Mouse (Mus musculus) CH12.LX (cell line): Measurements from ENCODE around the gene Trmt10c. TPM values are rescaled to one million over a fixed set of nuclear protein-coding genes. Genes with fewer than 3 reads are reported as not detected.

ENCODE experiments used
- DNase-seq: peaks from one replicate; pipeline ENCODE4 v3.0.0-alpha.2; 2013; ENCODE audit errors: extremely low read depth
- H3K27ac ChIP-seq: 2 replicates; pipeline ENCODE4 v1.5.1; 2012; ENCODE audit warnings: low read depth, mild to moderate bottlenecking, control low read depth, moderate library complexity; ENCODE audit not compliant: insufficient read depth
- H3K27me3 ChIP-seq: replicated peaks from 2 replicates; pipeline ENCODE3; 2012; ENCODE audit warnings: inconsistent platforms
- H3K36me3 ChIP-seq, 2 experiments: replicated peaks in 1 of 2; 2 replicates each; pipeline versions ENCODE3 to v1.6.1; 2012; ENCODE audit warnings: inconsistent platforms in 1 of 2, low read length in 1 of 2, mild to moderate bottlenecking in 1 of 2, mixed read lengths in 1 of 2, moderate library complexity in 1 of 2; ENCODE audit not compliant: control insufficient read depth in 1 of 2, insufficient read depth in 1 of 2
- H3K4me1 ChIP-seq, 2 experiments: 2 replicates each; pipeline ENCODE4 v1.6.1; 2012; ENCODE audit warnings: inconsistent platforms in 1 of 2, moderate library complexity in 1 of 2; ENCODE audit not compliant: insufficient read depth in 2 of 2, control insufficient read depth in 1 of 2
- H3K4me2 ChIP-seq: 2 replicates; pipeline ENCODE4 v1.6.1; 2012; ENCODE audit warnings: low read depth, mild to moderate bottlenecking, control low read depth; ENCODE audit not compliant: poor library complexity, insufficient read depth, severe bottlenecking
- H3K4me3 ChIP-seq, 3 experiments: fragments of 150-350 bp in 1 of 3; sonication (generic) in 1 of 3; replicated peaks in 1 of 3; 2 replicates each; pipeline versions ENCODE3 to v1.5.1; 2011 to 2012; ENCODE audit warnings: low read depth in 2 of 3, low read length in 2 of 3, mild to moderate bottlenecking in 2 of 3, moderate library complexity in 2 of 3, control low read depth in 1 of 3, improper control_type of control experiment in 1 of 3, inconsistent platforms in 1 of 3, mixed read lengths in 1 of 3; ENCODE audit not compliant: poor library complexity in 1 of 3
- H3K79me2 ChIP-seq: replicated peaks from 2 replicates; pipeline ENCODE4 v1.6.1; 2012; ENCODE audit warnings: mild to moderate bottlenecking, moderate library complexity; ENCODE audit not compliant: control insufficient read depth, poor library complexity, insufficient read depth, severe bottlenecking; ENCODE audit errors: extremely low read depth
- H3K9ac ChIP-seq: 2 replicates; pipeline ENCODE4 v1.6.1; 2012; ENCODE audit warnings: low read depth, mild to moderate bottlenecking, control low read depth, moderate library complexity; ENCODE audit not compliant: insufficient read depth
- H3K9me3 ChIP-seq: replicated peaks from 2 replicates; pipeline ENCODE3; 2012; ENCODE audit warnings: low read length, inconsistent platforms, mixed read lengths
- CTCF ChIP-seq, 2 experiments: IDR thresholded peaks in 1 of 2; conservative IDR thresholded peaks in 1 of 2; 2 replicates each; pipeline ENCODE4 v1.5.1; 2011 to 2012; ENCODE audit warnings: low read depth in 2 of 2, low read length in 2 of 2, improper control_type of control experiment in 1 of 2, inconsistent platforms in 1 of 2, mild to moderate bottlenecking in 1 of 2, moderate library complexity in 1 of 2
- ELF1 ChIP-seq: IDR thresholded peaks from 2 replicates; pipeline ENCODE4 v1.6.1; 2014; ENCODE audit warnings: low read depth, mild to moderate bottlenecking, inconsistent platforms, low read length, improper control_type of control experiment
- HCFC1 ChIP-seq: IDR thresholded peaks from 2 replicates; pipeline ENCODE4 v1.6.1; 2012; ENCODE audit warnings: low read depth, mild to moderate bottlenecking, inconsistent platforms, low read length, improper control_type of control experiment
- IRF4 ChIP-seq: IDR thresholded peaks from 2 replicates; pipeline ENCODE4 v1.6.1; 2014; ENCODE audit warnings: low read depth, mild to moderate bottlenecking, inconsistent platforms, low read length, improper control_type of control experiment
- JUND ChIP-seq: conservative IDR thresholded peaks from 2 replicates; pipeline ENCODE4 v1.6.1; 2011; ENCODE audit warnings: low read depth, low read length, improper control_type of control experiment
- MAFK ChIP-seq: IDR thresholded peaks from 2 replicates; pipeline ENCODE4 v1.6.1; 2011; ENCODE audit warnings: low read length, improper control_type of control experiment; ENCODE audit not compliant: insufficient replicate concordance
- MXI1 ChIP-seq: IDR thresholded peaks from 2 replicates; pipeline ENCODE4 v1.6.1; 2011; ENCODE audit warnings: mild to moderate bottlenecking, low read depth, low read length, improper control_type of control experiment
- NELFE ChIP-seq: IDR thresholded peaks from 2 replicates; pipeline ENCODE4 v1.6.1; 2011; ENCODE audit warnings: low read depth, low read length, improper control_type of control experiment
- POLR2A ChIP-seq: IDR thresholded peaks from 2 replicates; pipeline ENCODE4 v1.6.1; 2011; ENCODE audit warnings: low read depth, mild to moderate bottlenecking, improper control_type of control experiment, low read length
- RAD21 ChIP-seq: IDR thresholded peaks from 2 replicates; pipeline ENCODE4 v1.6.1; 2011; ENCODE audit warnings: low read depth, mild to moderate bottlenecking, low read length, improper control_type of control experiment, moderate library complexity
- RCOR1 ChIP-seq: conservative IDR thresholded peaks from 2 replicates; pipeline ENCODE4 v1.6.1; 2012; ENCODE audit warnings: low read depth, mild to moderate bottlenecking, inconsistent platforms, low read length, improper control_type of control experiment
- TBP ChIP-seq: conservative IDR thresholded peaks from 2 replicates; pipeline ENCODE4 v1.6.1; 2011; ENCODE audit warnings: low read depth, low read length, improper control_type of control experiment
- UBTF ChIP-seq: IDR thresholded peaks from 2 replicates; pipeline ENCODE4 v1.6.1; 2012; ENCODE audit warnings: low read depth, mild to moderate bottlenecking, inconsistent platforms, low read length, improper control_type of control experiment, moderate library complexity
- ZKSCAN1 ChIP-seq: IDR thresholded peaks from 2 replicates; pipeline ENCODE4 v1.6.1; 2012; ENCODE audit warnings: low read depth, inconsistent platforms, low read length, improper control_type of control experiment, borderline replicate concordance
- dilution Hi-C: fragments of 300-500 bp; cut with MboI; formaldehyde crosslinking; loops from 2 replicates; pipeline ENCODE4 v1.14.3; 2020; ENCODE audit warnings: low sequenced_read_pairs; ENCODE audit not compliant: extremely low pct_unique_long_range_greater_than_20kb, extremely low pct_ligation_motif_present
- in situ Hi-C: fragments of 300-500 bp; cut with MboI; formaldehyde crosslinking; loops from 3 replicates; pipeline ENCODE4 v1.14.3; 2019; ENCODE audit warnings: low sequenced_read_pairs, low pct_ligation_motif_present, low pct_unique_long_range_greater_than_20kb, mixed read lengths
- polyA plus RNA-seq: library from polyadenylated mRNA; unstranded; fragments of >175 nt; gene quantifications from 2 replicates; pipeline ENCODE4 v1.2.1, GENCODE M21; 2012; ENCODE audit warnings: low read depth; ENCODE audit not compliant: insufficient read length
- total RNA-seq, 2 experiments: library from RNA; depleted of rRNA; stranded (reverse); fragments of 300-350 nt in 1 of 2; fragments of >200 nt in 1 of 2; gene quantifications; 2 replicates each; pipeline ENCODE4 v1.2.3; 2012 to 2014

The Trmt10c gene
- total and polyA plus RNA-seq, 3 experiments = 23.4 to 63.5 (median 26.6) TPM

DNA sequence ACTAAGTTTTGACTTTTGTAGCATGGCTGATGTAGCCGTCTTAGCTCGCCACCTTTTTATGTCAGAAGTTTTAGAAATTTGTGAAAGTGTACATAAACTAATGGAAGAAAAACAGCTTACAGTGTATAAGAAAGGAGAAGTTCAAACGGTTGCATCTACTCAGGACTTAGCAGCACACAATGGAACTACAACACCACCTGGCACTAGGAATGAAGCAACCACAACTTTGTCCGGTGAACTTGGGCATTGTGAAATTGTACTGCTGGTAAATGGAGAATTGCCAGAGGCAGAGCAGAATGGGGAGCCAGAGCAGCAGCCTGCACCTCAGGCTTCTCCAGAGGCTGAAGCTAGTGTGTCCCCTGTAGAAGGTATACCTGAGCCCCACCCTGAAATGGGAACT, 47.3 kb downstream of the Trmt10c start:
- Histone ChIP-seq H3K4me1 (no peaks in the 10 kb centered on the region), H3K36me3 (peaks cover 49 to 80% of the 10 kb centered on the region in 2 experiments), H3K27ac (no peak overlapping the region), H3K79me2 (peaks cover 18% of the 10 kb centered on the region), H3K27me3 (no peaks in the 10 kb centered on the region), H3K9me3 (no peaks in the 10 kb centered on the region), H3K4me2 (no peak overlapping the region), H3K4me3 (no peak overlapping the region), H3K9ac (no peak overlapping the region)
- in situ Hi-C loops (loop anchor here (5.0 kb wide), 1 partner anchor 37 kb away; the partner anchor contains the start of gene Pcnp), dilution Hi-C loops (no loop called here)
- no peak for DNase-seq
- TF ChIP-seq MAFK = no peak
- no peak for TF ChIP-seq ZKSCAN1
- TF ChIP-seq IRF4 = no peak
- no peak for TF ChIP-seq MXI1
- no peak for TF ChIP-seq JUND
- no peak for TF ChIP-seq POLR2A
- no peak for TF ChIP-seq TBP
- no peak for TF ChIP-seq RCOR1
- no peak for TF ChIP-seq NELFE

DNA sequence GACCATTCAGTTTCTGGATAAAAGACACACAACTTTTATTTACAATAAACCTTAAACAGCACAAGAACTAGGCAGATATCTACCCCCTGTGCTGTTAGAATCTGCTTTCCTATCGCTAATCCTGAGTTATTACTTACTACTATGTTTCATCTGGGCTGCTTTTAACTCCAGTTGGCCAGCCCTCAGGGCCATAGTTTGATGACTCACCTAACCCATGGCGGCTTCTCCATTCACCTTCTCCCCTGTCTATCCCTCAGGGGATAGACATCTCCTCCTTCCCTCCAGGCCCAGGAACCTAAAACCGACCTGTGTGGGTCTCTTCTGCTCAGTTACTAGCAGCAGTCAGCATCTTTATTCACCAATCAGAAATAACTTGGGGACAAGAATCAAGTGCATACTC, 51.6 kb downstream of the Trmt10c start:
- no peaks in the 10 kb centered on the region; a peak in 1 of 4 replicates for H3K4me1 ChIP-seq
- no peak for DNase-seq
- no peaks in the 10 kb centered on the region for H3K9me3 ChIP-seq
- TF ChIP-seq UBTF (no peak), RAD21 (no peak), ELF1 (no peak), CTCF (conservative IDR thresholded peaks at IDR 0.05 in 1 of 2, IDR thresholded peaks at IDR 0.05 in 1 of 2; ENCODE audit: low read depth in 2 of 2, low read length in 2 of 2) (no peak), HCFC1 (no peak)
- peaks cover 38% of the 10 kb centered on the region for H3K79me2 ChIP-seq
- no peak overlapping the region for H3K9ac ChIP-seq
- peaks cover 42 to 83% of the 10 kb centered on the region in 2 experiments for H3K36me3 ChIP-seq
- no peak overlapping the region for H3K4me2 ChIP-seq
- dilution Hi-C loops (no loop called here), in situ Hi-C loops (no loop called here)
- no peak overlapping the region for H3K4me3 ChIP-seq
- H3K27me3 ChIP-seq = no peaks in the 10 kb centered on the region
- H3K27ac ChIP-seq = no peak overlapping the region

Other genes with a start within 250 kb of the Trmt10c start
- 13.9 and 17.1 TPM in 2 replicates for gene Nfkbiz, start 198.9 kb downstream of the Trmt10c start, total RNA-seq (2012; rRNA removed)
- 19.7 and 23.7 TPM in 2 replicates for gene Nfkbiz, start 198.9 kb downstream of the Trmt10c start, total RNA-seq (2014; rRNA removed)
- gene Nfkbiz, start 198.9 kb downstream of the Trmt10c start, polyA plus RNA-seq = 11.4 and 13.7 TPM in 2 replicates
- 10.2 and 12.3 TPM in 2 replicates for gene Nxpe3, start 142.5 kb downstream of the Trmt10c start, total RNA-seq (2012; rRNA removed)
- gene Nxpe3, start 142.5 kb downstream of the Trmt10c start, total RNA-seq (2014; rRNA removed) = 4.6 and 5.4 TPM in 2 replicates
- 9.9 and 10.6 TPM in 2 replicates for gene Nxpe3, start 142.5 kb downstream of the Trmt10c start, polyA plus RNA-seq
- gene Cep97, start 103.0 kb downstream of the Trmt10c start, total RNA-seq (2012; rRNA removed) = 24.9 and 26.9 TPM in 2 replicates
- 27.5 and 28.2 TPM in 2 replicates for gene Cep97, start 103.0 kb downstream of the Trmt10c start, total RNA-seq (2014; rRNA removed)
- 16.9 and 19.2 TPM in 2 replicates for gene Cep97, start 103.0 kb downstream of the Trmt10c start, polyA plus RNA-seq
- 2,337 and 2,579 TPM in 2 replicates for gene Rpl24, start 71.5 kb downstream of the Trmt10c start, total RNA-seq (2012; rRNA removed)
- gene Rpl24, start 71.5 kb downstream of the Trmt10c start, total RNA-seq (2014; rRNA removed) = 2,739 and 3,070 TPM in 2 replicates
- 96.4 and 348 TPM in 2 replicates for gene Rpl24, start 71.5 kb downstream of the Trmt10c start, polyA plus RNA-seq
- gene Zbtb11, start 63.9 kb downstream of the Trmt10c start, total RNA-seq (2012; rRNA removed) = 21.4 and 25.6 TPM in 2 replicates
- gene Zbtb11, start 63.9 kb downstream of the Trmt10c start, total RNA-seq (2014; rRNA removed) = 33.0 and 35.5 TPM in 2 replicates
- gene Zbtb11, start 63.9 kb downstream of the Trmt10c start, polyA plus RNA-seq = 17.7 and 19.8 TPM in 2 replicates
- gene Pcnp, start 8.1 kb downstream of the Trmt10c start, total RNA-seq (2012; rRNA removed) = 67.4 and 79.5 TPM in 2 replicates
- 177 and 208 TPM in 2 replicates for gene Pcnp, start 8.1 kb downstream of the Trmt10c start, total RNA-seq (2014; rRNA removed)
- 137 and 154 TPM in 2 replicates for gene Pcnp, start 8.1 kb downstream of the Trmt10c start, polyA plus RNA-seq
- 9.9 and 12.3 TPM in 2 replicates for gene Senp7, start 10.5 kb upstream of the Trmt10c start, total RNA-seq (2012; rRNA removed)
- gene Senp7, start 10.5 kb upstream of the Trmt10c start, total RNA-seq (2014; rRNA removed) = 15.5 and 16.5 TPM in 2 replicates
- 23.7 and 26.4 TPM in 2 replicates for gene Senp7, start 10.5 kb upstream of the Trmt10c start, polyA plus RNA-seq
- gene Impg2, start 166.5 kb upstream of the Trmt10c start, total RNA-seq (2012; rRNA removed) = 0.04 and 0.25 TPM in 2 replicates
- gene Impg2, start 166.5 kb upstream of the Trmt10c start, total RNA-seq (2014; rRNA removed) = 0.05 and 0.09 TPM in 2 replicates
- 0.08 and 0.34 TPM in 2 replicates for gene Impg2, start 166.5 kb upstream of the Trmt10c start, polyA plus RNA-seq